Mouse (Mus musculus) erythroblast, embryonic 14.5 days (primary cell): ENCODE data around the gene Zfyve1. TPM values are rescaled to one million over a fixed set of nuclear protein-coding genes. Genes with fewer than 3 reads are reported as not detected.
A peak's percentile ranks its signal among the peaks of the same experiment; 100 is the strongest.

Source experiments
- H3K27me3 ChIP-seq: 2 replicates; pipeline ENCODE4 v1.6.1; 2012; ENCODE audit warnings: inconsistent platforms; ENCODE audit not compliant: control insufficient read depth
- H3K36me3 ChIP-seq: 2 replicates; pipeline ENCODE4 v1.6.1; 2012; ENCODE audit warnings: mild to moderate bottlenecking, inconsistent platforms; ENCODE audit not compliant: control insufficient read depth
- H3K4me1 ChIP-seq: 2 replicates; pipeline ENCODE4 v1.6.1; 2012; ENCODE audit warnings: inconsistent platforms; ENCODE audit not compliant: control insufficient read depth
- H3K4me3 ChIP-seq: replicated peaks from 2 replicates; pipeline ENCODE3; 2012; ENCODE audit warnings: moderate library complexity, mild to moderate bottlenecking, inconsistent platforms
- H3K9me3 ChIP-seq: 2 replicates; pipeline ENCODE4 v1.6.1; 2012; ENCODE audit warnings: low read length, inconsistent platforms, mixed read lengths; ENCODE audit not compliant: control insufficient read depth
- GATA1 ChIP-seq: IDR thresholded peaks from 2 replicates; pipeline ENCODE4 v1.6.1; 2012; ENCODE audit warnings: low read length, inconsistent platforms, mixed read lengths
- TAL1 ChIP-seq: IDR thresholded peaks from 3 replicates; pipeline ENCODE4 v1.6.1; 2012; ENCODE audit warnings: low read length, inconsistent platforms, mixed read lengths
- polyA plus RNA-seq: library from polyadenylated mRNA; stranded (reverse); fragments of >175 nt; gene quantifications from 2 replicates; pipeline ENCODE4 v1.2.3, GENCODE M21; 2012

Gene Zfyve1
- polyA plus RNA-seq, 1 experiment, result 0.66 TPM

- H3K27me3 ChIP-seq, result no peaks in the 10 kb centered on the region
These were observed 14.3 kb downstream of the Zfyve1 start for GRCm38 (mm10) chr12:83582747-83583146.

DNA sequence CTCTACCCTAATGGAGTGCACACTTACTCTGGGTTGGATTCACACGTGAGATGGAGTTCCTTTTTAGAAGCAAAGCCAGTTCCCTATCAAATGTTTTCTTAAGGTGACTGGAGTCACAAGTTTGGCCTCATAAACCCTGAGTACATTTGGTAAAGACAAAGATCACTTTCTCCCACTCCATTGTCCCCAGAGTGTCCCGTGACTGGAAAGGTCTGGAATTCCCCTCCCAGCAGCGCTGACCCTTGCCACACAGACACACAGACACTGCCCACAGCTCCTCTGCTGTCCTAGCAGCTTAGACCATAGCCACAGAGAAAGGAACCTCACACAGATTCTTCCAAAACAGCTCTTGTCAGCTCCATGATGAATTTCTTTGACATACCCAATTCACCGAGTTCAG, 14.9 kb downstream of the Zfyve1 start:
- TF ChIP-seq TAL1, result no peak
- Histone ChIP-seq H3K36me3 (peaks cover 74% of the 10 kb centered on the region), H3K4me3 (no peak overlapping the region), H3K9me3 (no peaks in the 10 kb centered on the region), H3K27me3 (no peaks in the 10 kb centered on the region), H3K4me1 (peaks cover 46% of the 10 kb centered on the region)

More at GRCm38 (mm10) chr12:83582747-83583146, 14.3 kb downstream of the Zfyve1 start:
- peaks cover 74% of the 10 kb centered on the region for H3K36me3 ChIP-seq
- TF ChIP-seq GATA1 (no peak), TAL1 (no peak)
- no peaks in the 10 kb centered on the region for H3K9me3 ChIP-seq
- H3K4me1 ChIP-seq, result peaks cover 40% of the 10 kb centered on the region
- H3K4me3 ChIP-seq, result no peak overlapping the region

- Histone ChIP-seq H3K4me3 (no peak overlapping the region), H3K4me1 (peaks cover 52% of the 10 kb centered on the region), H3K36me3 (peaks cover 77% of the 10 kb centered on the region), H3K27me3 (no peaks in the 10 kb centered on the region), H3K9me3 (no peaks in the 10 kb centered on the region)
- TF ChIP-seq TAL1 (no peak), GATA1 (no peak)
These were observed 16.7 kb downstream of the Zfyve1 start for GRCm38 (mm10) chr12:83580283-83580682.

- peaks cover 82% of the 10 kb centered on the region for H3K36me3 ChIP-seq
- TF ChIP-seq GATA1 (peak; percentile 86), TAL1 (peak; percentile 64)
- no peaks in the 10 kb centered on the region for H3K9me3 ChIP-seq
- H3K4me1 ChIP-seq, result peaks cover 58% of the 10 kb centered on the region
- H3K4me3 ChIP-seq, result peak overlapping the region; percentile 47
- H3K27me3 ChIP-seq, result no peaks in the 10 kb centered on the region
These were observed 18.0 kb downstream of the Zfyve1 start for GRCm38 (mm10) chr12:83578896-83579569.

- Histone ChIP-seq H3K36me3 (peaks cover 81% of the 10 kb centered on the region), H3K4me1 (peaks cover 59% of the 10 kb centered on the region), H3K27me3 (no peaks in the 10 kb centered on the region)
These were observed 18.7 kb downstream of the Zfyve1 start for GRCm38 (mm10) chr12:83578356-83578755.

GRCm38 (mm10) chr12:83577445-83577844, 19.6 kb downstream of the Zfyve1 start:
- no peaks in the 10 kb centered on the region for H3K9me3 ChIP-seq
- H3K4me1 ChIP-seq, result peaks cover 62% of the 10 kb centered on the region
- H3K36me3 ChIP-seq, result peaks cover 83% of the 10 kb centered on the region
- no peak overlapping the region for H3K4me3 ChIP-seq
- TF ChIP-seq GATA1, result no peak
- TF ChIP-seq TAL1, result no peak
- H3K27me3 ChIP-seq, result no peaks in the 10 kb centered on the region

More at GRCm38 (mm10) chr12:83578356-83578755, 18.7 kb downstream of the Zfyve1 start:
- Histone ChIP-seq H3K4me3 (peak overlapping the region; percentile 33), H3K9me3 (no peaks in the 10 kb centered on the region)
- TF ChIP-seq TAL1 (no peak), GATA1 (no peak)

DNA sequence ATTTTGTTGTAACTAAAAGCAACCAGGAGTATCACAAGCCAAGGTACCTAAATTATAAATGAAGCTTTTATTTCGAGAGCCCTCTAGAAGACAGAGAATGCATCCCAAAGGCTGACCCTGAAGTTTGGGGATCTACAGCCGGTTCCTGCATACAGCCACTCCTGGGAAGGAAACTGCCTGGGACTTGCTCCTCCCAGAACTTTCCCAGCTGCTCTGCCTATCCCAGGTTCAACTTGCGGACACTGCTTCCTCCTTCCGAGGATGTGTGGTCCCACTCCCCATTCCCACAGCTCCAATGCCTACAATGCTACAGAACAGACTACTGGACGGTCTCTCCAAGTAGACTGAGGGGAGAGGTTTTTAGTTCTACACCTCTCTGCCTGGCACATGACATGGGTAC, 24.3 kb downstream of the Zfyve1 start:
- Histone ChIP-seq H3K4me1 (peaks cover 29% of the 10 kb centered on the region), H3K9me3 (no peaks in the 10 kb centered on the region), H3K27me3 (no peaks in the 10 kb centered on the region), H3K36me3 (peaks cover 90% of the 10 kb centered on the region), H3K4me3 (no peak overlapping the region)
- TF ChIP-seq GATA1 (no peak), TAL1 (no peak)

DNA sequence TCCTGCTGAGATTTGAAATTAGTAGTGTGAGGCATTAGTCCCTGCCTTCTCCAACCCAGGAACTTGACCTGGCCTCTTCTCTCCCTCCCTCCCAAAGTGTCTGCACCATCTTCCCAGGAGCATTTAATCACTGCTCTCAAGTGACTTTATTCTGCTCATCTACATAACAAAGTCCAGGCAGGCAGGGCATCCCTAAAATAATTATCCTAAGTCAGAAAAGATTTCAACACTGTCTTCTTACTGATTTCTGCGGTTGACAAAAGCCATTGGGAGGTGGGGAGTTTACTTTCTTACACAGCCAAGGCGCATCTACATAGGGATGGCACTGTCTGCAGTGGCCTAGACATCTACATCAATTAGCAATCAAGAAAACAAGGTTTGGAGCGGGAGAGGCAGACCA, 27.2 kb downstream of the Zfyve1 start:
- Histone ChIP-seq H3K9me3 (no peaks in the 10 kb centered on the region), H3K4me3 (no peak overlapping the region), H3K36me3 (peaks cover 93% of the 10 kb centered on the region), H3K27me3 (no peaks in the 10 kb centered on the region), H3K4me1 (peaks cover 17% of the 10 kb centered on the region)
- no peak for TF ChIP-seq TAL1
- TF ChIP-seq GATA1, result no peak

GRCm38 (mm10) chr12:83562589-83562988, 34.4 kb downstream of the Zfyve1 start:
- Histone ChIP-seq H3K36me3 (peaks cover 92% of the 10 kb centered on the region), H3K4me1 (peaks cover 22% of the 10 kb centered on the region), H3K27me3 (no peaks in the 10 kb centered on the region), H3K4me3 (no peak overlapping the region), H3K9me3 (no peaks in the 10 kb centered on the region)
- TF ChIP-seq GATA1 (no peak), TAL1 (no peak)
